Mouse (Mus musculus) limb, embryonic 14.5 days (tissue): ENCODE results near the gene Tmprss6. TPM values are rescaled to one million over a fixed set of nuclear protein-coding genes. Genes with fewer than 3 reads are reported as not detected.

Experiments used
- ATAC-seq: fragments of 200-750 bp; cut with Nextera tagmentation; 2 replicates; pipeline ENCODE4 v1.8.0; 2017; ENCODE audit warnings: low read depth, moderate number of reproducible peaks, moderate TSS enrichment; ENCODE audit not compliant: low FRiP score
- DNase-seq: peaks from one replicate; pipeline ENCODE4 v3.0.0-alpha.2; 2015; ENCODE audit warnings: low spot score
- H3K27ac ChIP-seq: fragments of 300-500 bp; sonication (generic); replicated peaks from 2 replicates; pipeline ENCODE4 v1.5.1; 2014; ENCODE audit warnings: low read depth, mild to moderate bottlenecking, low read length, moderate library complexity, mixed read lengths
- H3K27me3 ChIP-seq: fragments of 300-500 bp; sonication (generic); 2 replicates; pipeline ENCODE4 v1.6.1; 2014; ENCODE audit warnings: low read length, mixed read lengths; ENCODE audit not compliant: control insufficient read depth, insufficient read depth
- H3K36me3 ChIP-seq: fragments of 300-500 bp; sonication (generic); 2 replicates; pipeline ENCODE4 v1.6.1; 2014; ENCODE audit warnings: mild to moderate bottlenecking, low read length, moderate library complexity, mixed read lengths; ENCODE audit not compliant: control insufficient read depth, insufficient read depth
- H3K4me1 ChIP-seq: fragments of 300-500 bp; sonication (generic); 2 replicates; pipeline ENCODE4 v1.6.1; 2014; ENCODE audit warnings: antibody characterized with exemption, low read length, mixed read lengths; ENCODE audit not compliant: control insufficient read depth, insufficient read depth
- H3K4me2 ChIP-seq: fragments of 300-500 bp; sonication (generic); replicated peaks from 2 replicates; pipeline ENCODE4 v1.6.1; 2014; ENCODE audit warnings: low read depth, mild to moderate bottlenecking, low read length, moderate library complexity; ENCODE audit not compliant: severe bottlenecking
- H3K4me3 ChIP-seq: fragments of 300-500 bp; sonication (generic); replicated peaks from 2 replicates; pipeline ENCODE4 v1.5.1; 2014; ENCODE audit warnings: low read length
- H3K9ac ChIP-seq: fragments of 300-500 bp; sonication (generic); 2 replicates; pipeline ENCODE4 v1.6.1; 2014; ENCODE audit warnings: mild to moderate bottlenecking, low read depth, low read length, moderate library complexity; ENCODE audit not compliant: severe bottlenecking
- H3K9me3 ChIP-seq: fragments of 300-500 bp; sonication (generic); 2 replicates; pipeline ENCODE4 v1.6.1; 2016; ENCODE audit warnings: low read length; ENCODE audit not compliant: control insufficient read depth
- POLR2A ChIP-seq: fragments of 200-500 bp; IDR thresholded peaks from 2 replicates; pipeline ENCODE4 v1.8.0; 2012; ENCODE audit warnings: inconsistent platforms, mild to moderate bottlenecking, moderate library complexity, borderline replicate concordance; ENCODE audit not compliant: insufficient read depth, insufficient read length; ENCODE audit errors: extremely low read depth
- WGBS: fragments of 180-500 bp; shearing (Covaris S2); extraction: QIAGEN DNeasy Blood & Tissue Kit; methylation state at CpG from one replicate; pipeline ENCODE4 v1.1.7; 2014; 5-methylcytosine and 5-hydroxymethylcytosine counted together
- polyA plus RNA-seq, 2 experiments: library from polyadenylated mRNA; depleted of rRNA in 1 of 2; stranded (reverse) in 1 of 2; unstranded in 1 of 2; fragments of >200 nt; fragmentation: Nextera tagmentation in 1 of 2; extraction: Ambion mirVana in 1 of 2; gene quantifications; 2 replicates each; pipeline versions ENCODE4 v1.2.1 to v1.2.3; 2012 to 2014

Gene Tmprss6
- polyA plus RNA-seq, 2 experiments = 0.05 to 0.58 TPM

GRCm38 (mm10) chr15:78483311-78483710, 14.9 kb upstream of the Tmprss6 start:
- H3K36me3 ChIP-seq = no peaks in the 10 kb centered on the region
- H3K4me2 ChIP-seq = no peak overlapping the region
- H3K4me1 ChIP-seq = no peaks in the 10 kb centered on the region
- no peak for TF ChIP-seq POLR2A
- WGBS = 71% methylated on average over 4 of the region's 4 CpGs
- H3K4me3 ChIP-seq = no peak overlapping the region
- DNase-seq (no peak), ATAC-seq (no peak)
- no peaks in the 10 kb centered on the region for H3K9me3 ChIP-seq
- no peak overlapping the region for H3K27ac ChIP-seq
- no peak overlapping the region for H3K9ac ChIP-seq
- H3K27me3 ChIP-seq = no peaks in the 10 kb centered on the region

GRCm38 (mm10) chr15:78482518-78482917, 14.1 kb upstream of the Tmprss6 start:
- WGBS = 61% methylated on average over 3 of the region's 3 CpGs
- no peak overlapping the region for H3K9ac ChIP-seq
- no peaks in the 10 kb centered on the region for H3K4me1 ChIP-seq
- no peaks in the 10 kb centered on the region for H3K9me3 ChIP-seq
- H3K27me3 ChIP-seq = no peaks in the 10 kb centered on the region
- DNase-seq (no peak), ATAC-seq (no peak)
- H3K4me2 ChIP-seq = no peak overlapping the region
- H3K4me3 ChIP-seq = no peak overlapping the region
- H3K27ac ChIP-seq = no peak overlapping the region
- H3K36me3 ChIP-seq = no peaks in the 10 kb centered on the region
- TF ChIP-seq POLR2A = no peak

- TF ChIP-seq POLR2A = no peak
- Histone ChIP-seq H3K4me3 (no peak overlapping the region), H3K9me3 (no peaks in the 10 kb centered on the region), H3K4me2 (no peak overlapping the region), H3K9ac (no peak overlapping the region), H3K27ac (no peak overlapping the region), H3K4me1 (no peaks in the 10 kb centered on the region), H3K27me3 (no peaks in the 10 kb centered on the region), H3K36me3 (no peaks in the 10 kb centered on the region)
- 48% methylated on average over 9 of the region's 9 CpGs for WGBS
- ATAC-seq = no peak
- no peak for DNase-seq
Observed at GRCm38 (mm10) chr15:78481448-78482000, 13.1 kb upstream of the Tmprss6 start.

GRCm38 (mm10) chr15:78480991-78481390, 12.6 kb upstream of the Tmprss6 start:
- TF ChIP-seq POLR2A = no peak
- WGBS = 58% methylated on average over 2 of the region's 2 CpGs
- H3K27ac ChIP-seq = no peak overlapping the region
- H3K9me3 ChIP-seq = no peaks in the 10 kb centered on the region
- ATAC-seq (no peak), DNase-seq (no peak)
- H3K4me3 ChIP-seq = no peak overlapping the region
- no peaks in the 10 kb centered on the region for H3K27me3 ChIP-seq
- H3K4me1 ChIP-seq = no peaks in the 10 kb centered on the region
- no peak overlapping the region for H3K9ac ChIP-seq
- H3K4me2 ChIP-seq = no peak overlapping the region
- no peaks in the 10 kb centered on the region for H3K36me3 ChIP-seq

GRCm38 (mm10) chr15:78480111-78480510, 11.7 kb upstream of the Tmprss6 start:
- Histone ChIP-seq H3K9me3 (no peaks in the 10 kb centered on the region), H3K9ac (no peak overlapping the region), H3K4me3 (no peak overlapping the region), H3K27ac (no peak overlapping the region), H3K4me2 (no peak overlapping the region), H3K27me3 (no peaks in the 10 kb centered on the region), H3K4me1 (no peaks in the 10 kb centered on the region), H3K36me3 (no peaks in the 10 kb centered on the region)
- ATAC-seq = no peak
- DNase-seq = no peak
- TF ChIP-seq POLR2A = no peak
- 75% methylated on average over 7 of the region's 7 CpGs for WGBS

- Histone ChIP-seq H3K4me1 (no peaks in the 10 kb centered on the region), H3K36me3 (no peaks in the 10 kb centered on the region), H3K27ac (no peak overlapping the region), H3K27me3 (no peaks in the 10 kb centered on the region), H3K4me2 (no peak overlapping the region), H3K9me3 (no peaks in the 10 kb centered on the region), H3K4me3 (no peak overlapping the region), H3K9ac (no peak overlapping the region)
- ATAC-seq = no peak
- no peak for TF ChIP-seq POLR2A
- DNase-seq = no peak
- 70% methylated on average over 5 of the region's 5 CpGs for WGBS
Observed at GRCm38 (mm10) chr15:78479470-78479869, 11.0 kb upstream of the Tmprss6 start.
